Mouse (Mus musculus): ENCODE results near the gene Ccdc12. TPM values are rescaled to one million over a fixed set of nuclear protein-coding genes. Genes with fewer than 3 reads are reported as not detected.
A peak's percentile ranks its signal among the peaks of the same experiment; 100 is the strongest.

The Ccdc12 gene
- 100 and 113 TPM in 2 replicates for polyA plus RNA-seq (2015; fragmentation: Nextera tagmentation; extraction: Ambion mirVana)

- under 1% methylated on average over 52 of the region's 52 CpGs for WGBS
- H3K4me2 ChIP-seq (ENCODE audit: low read length) = peak within 1 kb of the TSS; percentile 81
- H3K4me3 ChIP-seq (replicated peaks; ENCODE audit: low read length) = peak within 1 kb of the TSS; percentile 73
These were observed at the start of gene Ccdc12 for GRCm38 (mm10) chr9:110656249-110657221. Gene Ccdc12 (plus strand): TSS chr9:110656503.

GRCm38 (mm10) chr9:110611471-110611870, 44.8 kb upstream of the Ccdc12 start:
- Histone ChIP-seq H3K9ac (replicated peaks; ENCODE audit: low read depth, low read length) (no peak overlapping the region), H3K27me3 (replicated peaks; ENCODE audit: control insufficient read depth, insufficient read depth, low read length) (no peaks in the 10 kb centered on the region), H3K4me3 (replicated peaks; ENCODE audit: low read length) (no peak overlapping the region), H3K36me3 (ENCODE audit: control insufficient read depth, insufficient read depth) (0 out of 2 replicates have a peak, but pooled peaks cover 6% of the 10 kb centered on the region), H3K4me2 (ENCODE audit: low read length) (no peak overlapping the region), H3K27ac (ENCODE audit: low read length) (no peak overlapping the region), H3K4me1 (replicated peaks; ENCODE audit: control insufficient read depth, insufficient read depth, low read length) (no peaks in the 10 kb centered on the region), H3K9me3 (ENCODE audit: control insufficient read depth, low read length) (no peaks in the 10 kb centered on the region)
- ATAC-seq = no peak
- WGBS = 86% methylated on average over 3 of the region's 3 CpGs

More at GRCm38 (mm10) chr9:110656249-110657221, at the start of gene Ccdc12:
- Histone ChIP-seq H3K9me3 (ENCODE audit: control insufficient read depth, low read length) (no peaks in the 10 kb centered on the region), H3K36me3 (ENCODE audit: control insufficient read depth, insufficient read depth) (no peaks in the 10 kb centered on the region), H3K27me3 (replicated peaks; ENCODE audit: control insufficient read depth, insufficient read depth, low read length) (no peaks in the 10 kb centered on the region; the same call in 1 of the 2 replicates), H3K9ac (replicated peaks; ENCODE audit: low read depth, low read length) (peak within 1 kb of the TSS; percentile 89), H3K4me1 (replicated peaks; ENCODE audit: control insufficient read depth, insufficient read depth, low read length) (peaks cover 43% of the 10 kb centered on the region), H3K27ac (ENCODE audit: low read length) (peak within 1 kb of the TSS; percentile 96)
- ATAC-seq = peak; percentile 98

GRCm38 (mm10) chr9:110617081-110617480, 39.2 kb upstream of the Ccdc12 start:
- no peak overlapping the region for H3K4me2 ChIP-seq (ENCODE audit: low read length)
- H3K27me3 ChIP-seq (replicated peaks; ENCODE audit: control insufficient read depth, insufficient read depth, low read length) = no peaks in the 10 kb centered on the region
- ATAC-seq = no peak
- no peak overlapping the region for H3K9ac ChIP-seq (replicated peaks; ENCODE audit: low read depth, low read length)
- WGBS = 75% methylated on average over 3 of the region's 3 CpGs
- peaks cover 17% of the 10 kb centered on the region for H3K36me3 ChIP-seq (ENCODE audit: control insufficient read depth, insufficient read depth)
- H3K4me1 ChIP-seq (replicated peaks; ENCODE audit: control insufficient read depth, insufficient read depth, low read length) = no peaks in the 10 kb centered on the region
- H3K27ac ChIP-seq (ENCODE audit: low read length) = no peak overlapping the region
- H3K4me3 ChIP-seq (replicated peaks; ENCODE audit: low read length) = no peak overlapping the region
- H3K9me3 ChIP-seq (ENCODE audit: control insufficient read depth, low read length) = no peaks in the 10 kb centered on the region

- WGBS = 84% methylated on average over 7 of the region's 7 CpGs
- Histone ChIP-seq H3K36me3 (ENCODE audit: control insufficient read depth, insufficient read depth) (peaks cover 17% of the 10 kb centered on the region), H3K4me3 (replicated peaks; ENCODE audit: low read length) (no peak overlapping the region), H3K27ac (ENCODE audit: low read length) (no peak overlapping the region), H3K27me3 (replicated peaks; ENCODE audit: control insufficient read depth, insufficient read depth, low read length) (no peaks in the 10 kb centered on the region), H3K9ac (replicated peaks; ENCODE audit: low read depth, low read length) (no peak overlapping the region), H3K4me1 (replicated peaks; ENCODE audit: control insufficient read depth, insufficient read depth, low read length) (peaks cover 13% of the 10 kb centered on the region), H3K4me2 (ENCODE audit: low read length) (no peak overlapping the region), H3K9me3 (ENCODE audit: control insufficient read depth, low read length) (no peaks in the 10 kb centered on the region)
- no peak for ATAC-seq
These were observed 36.1 kb upstream of the Ccdc12 start for GRCm38 (mm10) chr9:110620180-110620579.

- Histone ChIP-seq H3K4me3 (replicated peaks; ENCODE audit: low read length) (no peak overlapping the region), H3K9me3 (ENCODE audit: control insufficient read depth, low read length) (no peaks in the 10 kb centered on the region), H3K4me2 (ENCODE audit: low read length) (no peak overlapping the region), H3K27me3 (replicated peaks; ENCODE audit: control insufficient read depth, insufficient read depth, low read length) (no peaks in the 10 kb centered on the region), H3K27ac (ENCODE audit: low read length) (no peak overlapping the region), H3K36me3 (ENCODE audit: control insufficient read depth, insufficient read depth) (peaks cover 17% of the 10 kb centered on the region), H3K9ac (replicated peaks; ENCODE audit: low read depth, low read length) (no peak overlapping the region), H3K4me1 (replicated peaks; ENCODE audit: control insufficient read depth, insufficient read depth, low read length) (peaks cover 16% of the 10 kb centered on the region)
- no peak for ATAC-seq
- whole genome bisulfite sequencing = 92% methylated on average over 7 of the region's 7 CpGs
These were observed 35.6 kb upstream of the Ccdc12 start for GRCm38 (mm10) chr9:110620685-110621084.

- peaks cover 16% of the 10 kb centered on the region for H3K4me1 ChIP-seq (replicated peaks; ENCODE audit: control insufficient read depth, insufficient read depth, low read length)
- no peaks in the 10 kb centered on the region for H3K9me3 ChIP-seq (ENCODE audit: control insufficient read depth, low read length)
- no peak overlapping the region for H3K27ac ChIP-seq (ENCODE audit: low read length)
- no peak overlapping the region for H3K4me2 ChIP-seq (ENCODE audit: low read length)
- no peak for ATAC-seq
- WGBS = 83% methylated on average over 12 of the region's 12 CpGs
- no peak overlapping the region for H3K4me3 ChIP-seq (replicated peaks; ENCODE audit: low read length)
- H3K36me3 ChIP-seq (ENCODE audit: control insufficient read depth, insufficient read depth) = peaks cover 9% of the 10 kb centered on the region; the same call in 1 of the 2 replicates
- no peak overlapping the region for H3K9ac ChIP-seq (replicated peaks; ENCODE audit: low read depth, low read length)
- no peaks in the 10 kb centered on the region for H3K27me3 ChIP-seq (replicated peaks; ENCODE audit: control insufficient read depth, insufficient read depth, low read length)
These were observed 33.6 kb upstream of the Ccdc12 start for GRCm38 (mm10) chr9:110622621-110623219.

GRCm38 (mm10) chr9:110623416-110624195, 32.7 kb upstream of the Ccdc12 start:
- WGBS = 45% methylated on average over 8 of the region's 8 CpGs
- ATAC-seq = no peak

GRCm38 (mm10) chr9:110624361-110625166, 31.7 kb upstream of the Ccdc12 start, which contains the start of gene Nradd:
Gene Nradd (minus strand): TSS chr9:110624452.
- Histone ChIP-seq H3K4me3 (replicated peaks; ENCODE audit: low read length) (peak within 1 kb of the TSS; percentile 63), H3K27me3 (replicated peaks; ENCODE audit: control insufficient read depth, insufficient read depth, low read length) (no peaks in the 10 kb centered on the region), H3K27ac (ENCODE audit: low read length) (peak within 1 kb of the TSS; percentile 79), H3K9me3 (ENCODE audit: control insufficient read depth, low read length) (no peaks in the 10 kb centered on the region), H3K4me2 (ENCODE audit: low read length) (peak within 1 kb of the TSS; percentile 97), H3K9ac (replicated peaks; ENCODE audit: low read depth, low read length) (peak within 1 kb of the TSS; percentile 77), H3K36me3 (ENCODE audit: control insufficient read depth, insufficient read depth) (no peaks in the 10 kb centered on the region), H3K4me1 (replicated peaks; ENCODE audit: control insufficient read depth, insufficient read depth, low read length) (peaks cover 16% of the 10 kb centered on the region)
- 0% methylated on average over 41 of the region's 41 CpGs for WGBS
- ATAC-seq = peak; percentile 97

More at GRCm38 (mm10) chr9:110623416-110624195, 32.7 kb upstream of the Ccdc12 start:
- Histone ChIP-seq H3K4me3 (replicated peaks; ENCODE audit: low read length) (peak overlapping the region; percentile 63), H3K4me2 (ENCODE audit: low read length) (peak overlapping the region; percentile 97), H3K9ac (replicated peaks; ENCODE audit: low read depth, low read length) (peak overlapping the region; percentile 77), H3K36me3 (ENCODE audit: control insufficient read depth, insufficient read depth) (0 out of 2 replicates have a peak, but pooled peaks cover 3% of the 10 kb centered on the region), H3K27ac (ENCODE audit: low read length) (no peak overlapping the region), H3K27me3 (replicated peaks; ENCODE audit: control insufficient read depth, insufficient read depth, low read length) (no peaks in the 10 kb centered on the region), H3K9me3 (ENCODE audit: control insufficient read depth, low read length) (no peaks in the 10 kb centered on the region), H3K4me1 (replicated peaks; ENCODE audit: control insufficient read depth, insufficient read depth, low read length) (peaks cover 16% of the 10 kb centered on the region)
